Mouse (Mus musculus): ENCODE measurements at regions not wholly inside any gene's neighbourhood (a gene's known extent, or its start where the extent isn't known, plus 50 kb on each side); places are given as distances from the start of the nearest gene placed in this dataset.

DNA sequence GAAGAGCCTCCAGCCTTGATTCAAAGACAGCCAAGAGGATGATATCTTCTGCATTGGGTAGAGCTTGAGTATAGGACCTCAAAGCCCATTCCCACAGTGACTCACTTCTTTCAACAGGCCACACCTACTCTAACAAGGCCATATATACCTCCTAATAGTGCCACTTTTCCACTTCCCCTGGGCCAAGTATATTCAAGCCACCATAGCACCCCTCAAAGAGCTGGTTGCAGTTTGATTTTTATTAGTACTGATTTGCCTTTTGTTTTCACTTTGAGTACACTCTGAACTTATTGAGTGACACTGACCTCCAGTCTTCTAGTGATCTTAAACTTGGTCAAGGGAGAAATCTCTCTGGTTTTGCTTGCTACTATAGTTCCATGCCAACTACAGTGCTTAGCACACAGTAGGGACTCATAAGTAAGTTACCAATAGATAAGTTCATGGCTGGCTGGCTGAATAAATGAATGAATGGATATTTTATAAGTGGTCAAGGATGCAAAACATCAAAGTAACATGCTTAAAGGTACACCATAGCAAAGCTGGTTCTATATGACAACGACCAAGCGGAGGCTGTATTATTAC is 64.5 kb upstream of the Lmo2 start:
- no peak for DNase-seq (ENCODE audit: low spot score in 2 of 2)

DNA sequence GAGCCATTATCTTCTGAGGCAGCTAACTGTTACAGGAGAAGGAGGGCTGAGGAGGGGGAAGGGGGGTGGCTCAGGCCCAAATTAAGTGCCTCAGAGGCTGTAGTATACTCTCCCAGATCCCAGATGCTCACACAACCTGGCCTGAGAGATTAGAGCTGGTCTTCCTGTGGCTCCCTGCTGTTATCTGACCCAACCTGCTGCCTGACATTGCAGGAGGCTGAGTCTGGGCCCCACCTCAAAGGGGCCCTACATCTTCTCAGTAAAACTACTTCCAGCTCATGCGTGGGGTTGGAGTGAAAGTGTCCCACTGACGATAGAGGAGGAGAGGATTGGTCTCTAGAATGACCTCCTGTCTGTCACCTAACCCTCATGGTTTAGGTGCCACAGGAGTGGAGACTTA is 64.0 kb upstream of the Lmo2 start:
- no peak for DNase-seq (ENCODE audit: low spot score in 2 of 2)

DNA sequence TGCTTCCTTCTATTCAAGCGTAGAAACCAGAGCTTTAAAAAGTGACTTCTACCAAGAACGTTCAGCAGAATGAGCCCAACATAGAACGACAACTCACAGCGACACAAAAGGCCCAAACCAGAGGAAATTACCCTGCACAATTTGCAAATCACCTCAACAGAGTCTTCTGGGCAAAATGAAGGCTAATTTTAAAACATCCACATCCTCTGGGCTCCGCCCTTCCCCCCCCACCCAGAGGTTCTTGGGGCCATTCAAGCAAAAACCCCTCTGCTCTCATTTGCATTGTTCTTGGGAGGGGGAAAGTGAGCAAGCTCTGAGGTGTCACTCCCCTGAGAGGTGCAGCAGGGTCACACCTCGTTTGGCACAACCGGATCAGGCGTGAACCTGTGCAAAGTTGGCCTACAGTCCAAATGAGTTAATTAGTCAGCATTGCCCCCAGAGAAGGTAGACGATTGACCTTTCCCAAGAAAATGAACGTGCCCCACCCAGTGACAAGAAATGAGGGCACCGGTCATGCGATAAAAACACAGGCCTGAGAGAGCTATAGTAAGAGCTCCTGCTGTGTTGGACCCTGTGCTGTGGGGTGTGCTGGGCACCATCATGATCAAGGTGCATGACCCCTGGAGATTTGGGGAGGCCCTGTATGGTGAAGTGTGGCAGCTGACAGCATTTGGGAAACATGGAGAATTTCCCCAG is 62.7 kb upstream of the Lmo2 start:
- DNase-seq (ENCODE audit: low spot score in 2 of 2), result no peak

DNA sequence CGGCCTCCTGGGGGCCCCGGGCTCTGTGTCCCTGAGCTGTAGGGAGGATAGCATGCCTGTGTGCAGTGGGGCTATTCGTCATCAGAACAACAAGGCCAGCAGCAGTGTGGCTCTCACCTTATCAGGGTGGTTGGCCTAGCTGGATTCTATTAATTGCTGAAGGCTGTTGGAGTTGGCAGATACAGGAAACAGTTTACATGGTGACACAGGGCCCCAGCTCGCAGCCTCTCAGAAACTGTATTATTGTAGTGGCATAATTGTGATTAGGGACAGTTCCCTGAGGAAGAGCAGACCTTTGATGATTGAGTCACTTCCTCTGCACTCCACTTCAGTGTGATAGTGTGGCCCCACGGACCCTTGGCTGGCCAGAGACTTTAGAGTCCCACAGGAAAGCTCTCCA is 61.6 kb upstream of the Lmo2 start:
- no peak for DNase-seq (ENCODE audit: low spot score in 2 of 2)

DNA sequence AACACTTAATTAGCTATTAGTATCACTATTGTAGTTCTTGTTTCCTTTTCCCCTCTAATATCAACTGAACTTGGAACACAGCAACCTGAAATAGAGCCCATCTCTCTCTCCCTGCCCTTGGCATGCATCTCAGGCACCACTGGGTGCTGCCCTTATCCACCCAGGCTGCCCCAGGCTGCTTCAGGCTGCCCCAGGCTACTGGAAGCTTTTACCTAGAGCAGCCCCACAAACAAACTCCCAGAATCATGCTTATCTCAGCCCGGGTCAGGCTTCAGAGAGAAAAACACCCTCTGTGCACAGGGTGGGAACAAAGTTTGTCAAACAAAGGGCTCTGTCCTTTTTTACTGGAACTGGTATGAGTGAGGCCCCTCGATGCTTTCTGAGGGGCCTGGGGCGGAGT is 61.0 kb upstream of the Lmo2 start:
- DNase-seq (ENCODE audit: low spot score in 2 of 2), result no peak

DNA sequence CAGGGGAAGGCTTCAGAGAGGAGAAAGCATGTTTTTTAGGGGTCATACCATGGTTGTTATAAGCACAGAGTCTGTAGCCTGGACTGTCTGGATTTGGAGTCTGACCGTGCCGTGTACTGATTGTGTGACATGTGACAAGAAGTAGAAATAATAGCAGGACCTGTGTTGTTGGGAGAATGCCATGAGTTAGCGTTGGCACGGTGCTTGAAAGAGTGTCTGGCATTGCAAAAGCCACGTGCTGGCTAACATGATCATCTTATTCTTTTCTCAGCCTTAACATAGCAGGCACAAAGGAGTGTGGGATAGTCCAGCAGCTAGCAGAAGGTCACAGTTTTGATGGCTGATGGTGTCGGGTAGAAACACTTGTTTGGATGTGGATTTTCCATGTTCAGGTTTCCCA is 58.1 kb upstream of the Lmo2 start:
- no peak for DNase-seq (ENCODE audit: low spot score in 2 of 2)

DNA sequence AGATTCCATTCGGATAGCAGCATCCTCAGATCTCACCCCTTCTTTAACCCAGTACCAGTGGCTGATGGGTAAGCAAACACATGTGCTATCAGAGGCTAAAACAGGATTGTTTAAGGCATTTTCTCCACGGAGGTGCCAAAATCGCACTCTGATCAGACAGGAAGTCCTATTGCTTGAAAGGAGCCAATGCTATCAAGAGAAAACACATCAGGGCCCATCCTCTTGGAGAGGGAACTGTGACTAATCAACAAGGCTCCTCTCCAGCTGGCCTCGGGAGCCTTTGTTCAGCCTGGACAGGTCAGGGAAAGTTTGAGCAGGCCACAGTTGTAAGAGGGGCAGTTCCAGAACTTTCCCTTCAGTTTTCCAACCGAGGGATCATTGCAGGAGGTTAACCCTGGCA is 57.4 kb upstream of the Lmo2 start:
- no peak for DNase-seq (ENCODE audit: low spot score in 2 of 2)

DNA sequence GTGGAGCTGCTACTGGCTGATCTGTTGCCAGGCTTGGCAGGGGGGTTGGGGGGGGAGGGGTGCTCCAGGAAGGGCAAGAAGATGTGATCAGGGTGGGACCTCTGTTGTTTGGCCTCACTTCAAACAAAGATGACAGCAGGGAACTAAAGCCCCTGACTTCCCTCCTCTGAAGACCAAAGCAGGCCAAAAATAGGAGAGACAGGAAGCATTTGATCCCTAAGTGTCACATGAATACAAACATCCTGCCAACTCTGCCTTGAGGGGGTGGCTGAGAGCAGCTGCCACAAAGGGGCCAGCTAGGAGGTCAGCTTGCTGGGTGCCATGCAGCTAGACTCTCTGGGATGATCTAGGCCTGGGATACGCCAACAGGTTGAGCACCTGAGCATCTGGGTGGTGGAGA is 56.3 kb upstream of the Lmo2 start:
- no peak for DNase-seq (ENCODE audit: low spot score in 2 of 2)

DNA sequence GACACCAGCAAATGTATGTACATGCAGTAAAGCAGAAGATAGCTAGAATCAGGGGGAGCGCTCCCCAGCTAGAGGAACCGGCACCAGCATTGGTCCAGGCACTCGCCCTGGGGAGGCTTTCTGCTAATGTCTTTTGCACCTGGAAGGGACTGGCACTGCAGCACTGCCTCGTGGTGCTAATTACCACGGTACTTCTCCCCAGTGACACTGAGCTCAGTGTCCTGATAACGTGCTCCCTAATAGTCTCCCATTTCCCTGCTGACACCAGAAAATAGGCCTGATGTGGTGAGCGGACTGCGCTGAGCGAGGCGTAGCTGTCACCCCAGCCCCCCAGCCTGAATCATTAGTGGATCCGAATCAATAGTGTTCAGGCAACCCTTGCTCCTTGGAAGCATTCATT is 55.0 kb upstream of the Lmo2 start:
- no peak for DNase-seq (ENCODE audit: low spot score in 2 of 2)

DNA sequence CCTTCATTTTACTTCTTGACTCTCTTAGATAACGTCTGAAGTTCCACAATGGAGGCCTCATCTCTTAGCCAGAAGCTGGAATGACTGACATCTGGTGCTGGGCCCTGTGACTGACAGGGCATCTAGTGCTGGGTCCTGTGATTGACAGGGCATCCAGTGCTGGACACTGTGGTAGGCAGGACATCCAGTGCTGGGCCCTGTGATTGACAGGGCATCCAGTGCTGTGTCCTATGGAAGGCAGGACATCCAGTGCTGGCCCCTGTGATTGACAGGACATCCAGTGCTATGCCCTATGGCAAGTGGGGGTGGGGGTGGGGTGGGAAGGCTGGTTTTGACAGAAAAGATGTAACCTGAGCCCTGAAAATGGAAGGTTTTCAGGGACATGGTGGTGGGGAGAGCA is 52.1 kb upstream of the Lmo2 start:
- DNase-seq (ENCODE audit: low spot score in 2 of 2), result no peak

DNA sequence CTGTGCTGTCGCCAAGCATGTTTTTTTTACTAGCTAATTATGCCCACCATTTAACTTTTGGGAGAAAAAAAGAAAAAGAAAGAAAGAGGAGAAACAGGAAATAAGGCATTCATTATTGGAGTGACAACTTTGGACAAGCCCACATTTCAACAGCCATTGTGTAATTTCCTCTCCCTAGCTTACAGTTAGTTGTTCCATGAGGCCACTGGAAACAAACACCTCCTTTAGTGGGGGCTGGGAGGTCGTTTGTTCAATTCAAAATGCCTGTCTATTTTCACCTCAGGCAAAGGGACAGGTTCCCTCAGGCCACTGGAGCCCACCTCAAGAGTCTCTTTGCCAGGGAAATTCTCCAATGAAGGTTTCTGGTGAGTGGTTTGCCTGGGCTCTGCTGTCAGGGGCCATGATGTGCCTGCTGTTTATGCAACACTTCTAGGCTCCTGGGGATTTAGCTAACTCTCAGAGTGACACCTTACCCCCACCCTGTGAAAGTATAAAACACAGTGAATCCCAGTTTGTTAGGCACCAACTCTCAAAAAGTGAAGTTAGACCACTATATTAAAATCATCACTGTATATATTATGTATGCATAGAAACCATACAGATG is 51.1 kb upstream of the Lmo2 start:
- DNase-seq (ENCODE audit: low spot score in 2 of 2), result no peak
